Mouse (Mus musculus): ENCODE results near the gene Gm5678. TPM values are rescaled to one million over a fixed set of nuclear protein-coding genes. Genes with fewer than 3 reads are reported as not detected.

Gene Gm5678
- polyA plus RNA-seq, 1 experiment from 2014 or later, result not detected

DNA sequence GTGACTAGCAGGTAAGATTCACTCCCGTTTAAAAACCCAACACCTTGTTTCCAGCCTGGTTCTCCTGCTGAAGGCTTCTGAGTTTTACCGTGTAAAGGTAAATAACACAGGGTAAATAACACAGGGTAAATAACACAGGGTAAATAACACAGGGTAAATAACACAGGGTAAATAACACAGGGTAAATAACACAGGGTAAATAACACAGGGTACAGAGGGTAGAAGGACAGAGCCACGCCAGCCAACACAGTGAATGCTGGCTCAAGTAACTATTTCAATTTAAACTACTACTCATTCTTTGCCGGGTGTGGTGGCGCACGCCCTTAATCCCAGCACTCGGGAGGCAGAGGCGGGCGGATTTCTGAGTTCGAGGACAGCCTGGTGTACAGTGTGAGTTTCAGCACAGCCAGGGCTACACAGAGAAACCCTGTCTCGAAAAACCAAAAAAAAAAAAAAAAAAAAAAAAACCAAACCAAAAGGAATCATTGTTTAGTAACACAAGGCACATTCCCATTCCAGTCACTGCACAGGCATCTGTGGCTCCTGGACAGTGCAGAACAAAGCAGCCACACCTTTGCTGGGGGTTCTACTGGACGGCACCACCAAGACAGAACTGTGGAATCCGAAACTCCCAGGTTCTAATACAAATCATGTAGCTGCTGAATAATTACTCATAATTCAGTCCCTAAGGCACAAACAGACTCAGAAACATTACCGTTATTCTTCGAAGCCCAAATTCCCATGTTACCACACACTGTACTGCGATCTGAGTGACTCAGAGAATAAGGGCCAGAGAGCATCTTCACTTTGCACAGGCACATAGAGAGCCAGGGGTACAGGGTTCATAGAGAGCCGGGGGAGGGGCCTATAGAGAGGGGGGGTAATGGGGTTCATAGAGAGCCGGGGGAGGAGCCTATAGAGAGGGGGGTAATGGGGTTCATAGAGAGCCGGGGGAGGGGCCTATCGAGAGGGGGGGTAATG, 36.2 kb upstream of the Gm5678 start:
- WGBS, result 93% methylated on average over 20 of the region's 20 CpGs
- Histone ChIP-seq H3K9ac (ENCODE audit: low read length) (no peak overlapping the region), H3K4me2 (no peak overlapping the region), H3K4me1 (ENCODE audit: control insufficient read depth, insufficient read depth, low read length) (no peaks in the 10 kb centered on the region), H3K27me3 (ENCODE audit: control insufficient read depth, insufficient read depth, low read length) (no peaks in the 10 kb centered on the region), H3K4me3 (ENCODE audit: low read depth, low read length) (no peak overlapping the region), H3K36me3 (ENCODE audit: control insufficient read depth, insufficient read depth, low read length) (no peaks in the 10 kb centered on the region; the same call in 1 of the 2 replicates), H3K9me3 (ENCODE audit: control insufficient read depth, low read length) (no peaks in the 10 kb centered on the region), H3K27ac (ENCODE audit: low read depth, low read length) (no peak overlapping the region)
- DNase-seq (ENCODE audit: low spot score, missing footprints) (no peak), ATAC-seq (ENCODE audit: low FRiP score) (no peak)

DNA sequence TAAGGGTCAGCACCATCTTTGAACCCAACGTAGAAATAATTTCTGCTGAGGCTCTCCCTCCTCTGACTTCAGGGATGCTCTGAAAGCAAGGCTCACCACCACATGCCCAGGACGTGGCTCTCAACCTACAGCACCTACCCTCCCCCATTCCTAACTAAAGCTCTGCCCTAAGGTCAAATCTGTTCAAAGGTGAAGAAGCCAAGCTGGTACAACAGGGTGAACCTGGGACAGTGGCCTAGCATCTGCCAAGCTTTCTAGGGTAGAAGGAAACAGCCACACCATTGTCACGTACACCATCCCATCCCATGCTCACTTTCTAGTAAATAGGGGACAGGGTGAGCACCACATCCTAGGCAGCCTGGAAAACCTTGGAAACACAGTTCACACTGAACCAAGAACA, 35.2 kb upstream of the Gm5678 start:
- Histone ChIP-seq H3K9ac (ENCODE audit: low read length) (no peak overlapping the region), H3K4me1 (ENCODE audit: control insufficient read depth, insufficient read depth, low read length) (no peaks in the 10 kb centered on the region), H3K27me3 (ENCODE audit: control insufficient read depth, insufficient read depth, low read length) (no peaks in the 10 kb centered on the region), H3K9me3 (ENCODE audit: control insufficient read depth, low read length) (no peaks in the 10 kb centered on the region), H3K4me2 (no peak overlapping the region), H3K4me3 (ENCODE audit: low read depth, low read length) (no peak overlapping the region), H3K27ac (ENCODE audit: low read depth, low read length) (no peak overlapping the region), H3K36me3 (ENCODE audit: control insufficient read depth, insufficient read depth, low read length) (no peaks in the 10 kb centered on the region; the same call in 1 of the 2 replicates)
- DNase-seq (ENCODE audit: low spot score, missing footprints) (no peak), ATAC-seq (ENCODE audit: low FRiP score) (no peak)
- WGBS, result 98% methylated on average over 3 of the region's 3 CpGs

DNA sequence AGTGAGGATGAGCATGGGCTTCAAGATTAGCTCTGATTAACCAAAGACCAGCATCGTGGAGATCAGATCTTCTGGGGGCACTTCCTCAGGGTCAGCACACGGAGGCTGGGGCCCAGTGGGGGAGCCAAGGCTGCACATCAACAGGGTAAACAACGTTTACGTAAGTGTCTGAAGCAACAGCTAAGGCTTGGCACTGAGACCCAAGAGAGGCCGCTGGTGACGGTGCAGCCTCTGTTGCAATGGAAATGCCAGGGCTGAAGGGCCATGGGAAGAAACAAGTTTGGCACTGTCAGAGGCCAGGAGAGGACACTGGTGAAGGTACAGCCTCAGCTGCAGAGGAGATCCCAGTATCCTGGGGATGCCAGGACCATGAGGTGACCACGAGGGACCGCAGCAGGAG, 34.5 kb upstream of the Gm5678 start:
- H3K4me2 ChIP-seq, result no peak overlapping the region
- H3K36me3 ChIP-seq (ENCODE audit: control insufficient read depth, insufficient read depth, low read length), result no peaks in the 10 kb centered on the region; the same call in 1 of the 2 replicates
- WGBS, result 92% methylated on average over 8 of the region's 8 CpGs
- no peak for DNase-seq (ENCODE audit: low spot score, missing footprints)
- H3K4me1 ChIP-seq (ENCODE audit: control insufficient read depth, insufficient read depth, low read length), result no peaks in the 10 kb centered on the region
- no peaks in the 10 kb centered on the region for H3K9me3 ChIP-seq (ENCODE audit: control insufficient read depth, low read length)
- H3K9ac ChIP-seq (ENCODE audit: low read length), result no peak overlapping the region
- H3K27ac ChIP-seq (ENCODE audit: low read depth, low read length), result no peak overlapping the region
- no peak for ATAC-seq (ENCODE audit: low FRiP score)
- no peak overlapping the region for H3K4me3 ChIP-seq (ENCODE audit: low read depth, low read length)
- H3K27me3 ChIP-seq (ENCODE audit: control insufficient read depth, insufficient read depth, low read length), result no peaks in the 10 kb centered on the region

DNA sequence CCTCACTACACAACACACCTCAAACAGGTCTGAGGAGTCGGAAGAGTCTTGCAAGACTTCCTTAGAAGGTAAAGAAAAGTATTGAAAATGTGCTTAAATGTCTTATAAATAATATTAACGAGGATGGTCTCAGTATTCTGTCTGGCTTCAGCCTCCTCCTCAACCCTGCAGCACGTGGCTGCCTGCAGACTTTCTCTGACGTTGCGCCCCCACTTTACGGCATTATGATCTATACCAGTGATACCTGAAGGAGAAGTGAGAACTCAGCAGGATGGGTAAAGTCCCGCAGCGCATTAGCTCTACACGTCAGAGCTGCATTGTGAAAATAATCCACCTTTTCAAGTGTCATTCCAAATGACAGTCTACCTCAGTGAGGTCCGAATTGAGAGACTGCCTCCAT, 33.4 kb upstream of the Gm5678 start:
- no peak for ATAC-seq (ENCODE audit: low FRiP score)
- H3K36me3 ChIP-seq (ENCODE audit: control insufficient read depth, insufficient read depth, low read length), result no peaks in the 10 kb centered on the region; the same call in 1 of the 2 replicates
- H3K4me3 ChIP-seq (ENCODE audit: low read depth, low read length), result no peak overlapping the region
- no peaks in the 10 kb centered on the region for H3K4me1 ChIP-seq (ENCODE audit: control insufficient read depth, insufficient read depth, low read length)
- 91% methylated on average over 10 of the region's 10 CpGs for WGBS
- H3K27ac ChIP-seq (ENCODE audit: low read depth, low read length), result no peak overlapping the region
- no peaks in the 10 kb centered on the region for H3K27me3 ChIP-seq (ENCODE audit: control insufficient read depth, insufficient read depth, low read length)
- H3K4me2 ChIP-seq, result no peak overlapping the region
- DNase-seq (ENCODE audit: low spot score, missing footprints), result peak; percentile 57
- no peak overlapping the region for H3K9ac ChIP-seq (ENCODE audit: low read length)
- H3K9me3 ChIP-seq (ENCODE audit: control insufficient read depth, low read length), result no peaks in the 10 kb centered on the region

DNA sequence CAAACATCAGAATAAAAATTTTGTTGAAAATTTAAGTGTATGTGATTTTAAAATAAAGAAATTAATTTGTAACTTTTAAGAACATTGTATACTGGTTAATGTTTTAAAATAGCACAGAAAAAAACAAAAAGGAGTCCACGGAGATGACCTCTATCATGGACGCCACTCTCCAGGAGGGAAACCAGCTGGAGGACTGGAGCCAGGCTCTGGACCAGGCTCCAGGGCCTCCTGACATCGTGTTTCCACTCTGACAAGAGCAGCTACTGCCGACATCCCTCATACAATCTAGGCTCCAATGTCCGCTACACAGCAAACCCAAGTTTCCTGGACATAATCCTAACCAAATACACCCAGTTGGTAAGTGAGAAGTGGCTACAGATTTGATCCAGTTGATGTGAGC, 32.1 kb upstream of the Gm5678 start:
- no peaks in the 10 kb centered on the region; the same call in 1 of the 2 replicates for H3K36me3 ChIP-seq (ENCODE audit: control insufficient read depth, insufficient read depth, low read length)
- no peak overlapping the region for H3K4me3 ChIP-seq (ENCODE audit: low read depth, low read length)
- no peaks in the 10 kb centered on the region for H3K27me3 ChIP-seq (ENCODE audit: control insufficient read depth, insufficient read depth, low read length)
- H3K9me3 ChIP-seq (ENCODE audit: control insufficient read depth, low read length), result no peaks in the 10 kb centered on the region
- no peaks in the 10 kb centered on the region for H3K4me1 ChIP-seq (ENCODE audit: control insufficient read depth, insufficient read depth, low read length)
- no peak overlapping the region for H3K4me2 ChIP-seq
- H3K27ac ChIP-seq (ENCODE audit: low read depth, low read length), result no peak overlapping the region
- 90% methylated on average over 5 of the region's 5 CpGs for WGBS
- ATAC-seq (ENCODE audit: low FRiP score), result no peak
- H3K9ac ChIP-seq (ENCODE audit: low read length), result no peak overlapping the region
- DNase-seq (ENCODE audit: low spot score, missing footprints), result no peak

DNA sequence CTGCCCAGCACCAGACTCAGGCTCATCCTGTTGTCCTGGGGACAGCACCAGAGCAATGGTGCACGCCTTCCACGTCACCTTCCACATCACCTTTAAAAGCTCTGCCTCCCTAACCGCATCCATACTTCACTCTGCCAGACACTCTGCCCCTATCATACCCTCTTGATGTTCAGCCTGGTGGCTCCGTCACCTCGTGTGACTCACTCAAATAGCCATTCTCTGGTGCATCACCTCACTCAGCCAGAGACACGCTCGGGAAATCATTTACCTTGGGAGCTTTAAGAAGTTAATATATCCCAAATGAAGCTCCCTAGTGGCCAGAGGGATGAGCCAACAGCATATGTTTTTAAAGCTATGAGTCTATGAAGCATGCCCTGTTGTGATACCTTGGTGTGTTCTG, 31.1 kb upstream of the Gm5678 start:
- no peaks in the 10 kb centered on the region for H3K4me1 ChIP-seq (ENCODE audit: control insufficient read depth, insufficient read depth, low read length)
- H3K27ac ChIP-seq (ENCODE audit: low read depth, low read length), result no peak overlapping the region
- ATAC-seq (ENCODE audit: low FRiP score) (no peak), DNase-seq (ENCODE audit: low spot score, missing footprints) (peak; percentile 75)
- no peak overlapping the region for H3K9ac ChIP-seq (ENCODE audit: low read length)
- H3K27me3 ChIP-seq (ENCODE audit: control insufficient read depth, insufficient read depth, low read length), result no peaks in the 10 kb centered on the region
- no peak overlapping the region for H3K4me3 ChIP-seq (ENCODE audit: low read depth, low read length)
- H3K36me3 ChIP-seq (ENCODE audit: control insufficient read depth, insufficient read depth, low read length), result no peaks in the 10 kb centered on the region; the same call in 1 of the 2 replicates
- 87% methylated on average over 7 of the region's 7 CpGs for WGBS
- H3K4me2 ChIP-seq, result no peak overlapping the region
- H3K9me3 ChIP-seq (ENCODE audit: control insufficient read depth, low read length), result no peaks in the 10 kb centered on the region

DNA sequence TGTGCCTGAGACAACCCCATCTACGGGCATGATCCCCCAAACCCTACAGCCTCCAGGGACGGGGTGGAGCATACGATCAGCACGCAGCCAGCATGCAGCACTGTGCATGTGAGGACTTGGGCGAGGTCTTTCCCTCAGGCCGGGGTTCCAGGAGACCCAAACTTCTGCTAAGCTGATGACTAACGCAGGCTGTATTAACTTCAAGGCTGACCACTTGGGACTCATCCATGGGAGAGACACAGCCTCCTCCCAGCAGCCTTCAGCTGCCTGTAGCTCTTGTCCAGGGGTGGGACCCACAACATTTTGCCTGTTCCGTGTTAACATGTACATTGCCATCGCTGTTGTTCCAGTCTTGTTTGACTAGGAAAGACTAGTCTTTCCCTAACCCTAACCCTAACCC, 30.3 kb upstream of the Gm5678 start:
- Histone ChIP-seq H3K27me3 (ENCODE audit: control insufficient read depth, insufficient read depth, low read length) (no peaks in the 10 kb centered on the region), H3K27ac (ENCODE audit: low read depth, low read length) (no peak overlapping the region), H3K36me3 (ENCODE audit: control insufficient read depth, insufficient read depth, low read length) (no peaks in the 10 kb centered on the region; the same call in 1 of the 2 replicates), H3K9ac (ENCODE audit: low read length) (no peak overlapping the region), H3K4me1 (ENCODE audit: control insufficient read depth, insufficient read depth, low read length) (no peaks in the 10 kb centered on the region), H3K9me3 (ENCODE audit: control insufficient read depth, low read length) (no peaks in the 10 kb centered on the region), H3K4me3 (ENCODE audit: low read depth, low read length) (no peak overlapping the region), H3K4me2 (no peak overlapping the region)
- 91% methylated on average over 9 of the region's 9 CpGs for WGBS
- DNase-seq (ENCODE audit: low spot score, missing footprints) (no peak), ATAC-seq (ENCODE audit: low FRiP score) (no peak)

DNA sequence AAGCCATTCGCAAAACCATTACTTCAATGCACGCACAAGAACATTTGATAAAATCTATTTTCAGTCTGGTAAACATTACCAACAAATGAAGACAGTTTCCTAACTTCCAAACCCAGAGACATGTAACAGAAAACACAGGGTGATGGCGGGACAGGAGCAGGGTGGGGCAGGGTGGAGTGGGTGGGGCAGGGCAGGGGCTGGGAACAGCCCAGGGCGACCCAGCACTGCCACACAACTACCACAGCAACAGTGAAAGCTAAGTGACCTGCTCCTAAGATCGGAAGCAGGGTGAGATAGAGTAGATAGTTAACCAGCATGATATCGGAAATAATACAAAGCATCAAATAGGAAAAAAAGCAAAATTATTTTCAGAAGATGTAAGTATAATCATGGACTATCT, 28.4 kb upstream of the Gm5678 start:
- Histone ChIP-seq H3K4me2 (no peak overlapping the region), H3K9me3 (ENCODE audit: control insufficient read depth, low read length) (no peaks in the 10 kb centered on the region), H3K36me3 (ENCODE audit: control insufficient read depth, insufficient read depth, low read length) (no peaks in the 10 kb centered on the region), H3K9ac (ENCODE audit: low read length) (no peak overlapping the region), H3K27ac (ENCODE audit: low read depth, low read length) (no peak overlapping the region), H3K27me3 (ENCODE audit: control insufficient read depth, insufficient read depth, low read length) (no peaks in the 10 kb centered on the region), H3K4me3 (ENCODE audit: low read depth, low read length) (no peak overlapping the region), H3K4me1 (ENCODE audit: control insufficient read depth, insufficient read depth, low read length) (peaks cover 4% of the 10 kb centered on the region; the same call in 1 of the 2 replicates)
- DNase-seq (ENCODE audit: low spot score, missing footprints) (peak; percentile 59), ATAC-seq (ENCODE audit: low FRiP score) (no peak)
- WGBS, result 89% methylated on average over 6 of the region's 6 CpGs

DNA sequence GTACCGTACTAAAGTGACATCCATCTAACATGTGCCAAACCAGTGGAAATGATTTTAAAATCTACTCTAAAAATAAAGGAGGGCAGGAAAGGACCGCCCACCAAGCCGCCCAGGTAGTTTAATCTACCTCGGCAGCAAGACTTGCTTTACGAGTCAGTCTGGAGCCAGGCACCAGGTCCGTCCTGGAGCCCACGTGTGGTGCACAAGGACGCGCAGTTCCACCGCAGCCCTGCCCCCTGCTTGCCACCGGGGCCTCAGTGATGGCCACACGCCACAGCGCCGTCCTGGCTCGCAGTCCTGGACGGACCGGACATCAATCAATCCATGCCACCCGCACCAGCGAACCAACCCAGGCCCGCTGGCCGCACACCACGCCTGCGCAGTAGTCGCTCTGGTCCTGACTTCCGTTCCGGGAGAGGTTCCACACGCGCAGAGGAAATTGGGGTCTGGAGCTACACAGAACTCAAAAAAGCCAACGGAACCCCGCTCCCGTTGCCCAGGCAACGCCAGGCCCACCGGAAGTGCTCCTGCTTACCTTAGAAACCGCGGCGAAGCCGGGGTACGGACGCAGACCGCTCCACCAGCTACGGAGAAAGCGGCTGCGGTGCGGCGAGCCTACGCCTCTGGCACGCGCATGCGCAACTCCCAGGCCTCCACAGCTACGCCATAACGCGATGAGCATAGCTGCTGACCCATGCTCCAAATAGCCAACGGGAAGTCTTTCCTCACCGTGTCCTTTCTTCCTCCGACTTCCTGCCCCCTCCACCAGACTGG, 24.3 kb upstream of the Gm5678 start, which contains the start of gene Setd4:
Gene Setd4 (minus strand): TSS at position 625 of the 774 bp plus-strand sequence.
- no peaks in the 10 kb centered on the region; the same call in 1 of the 2 replicates for H3K27me3 ChIP-seq (ENCODE audit: control insufficient read depth, insufficient read depth, low read length)
- no peaks in the 10 kb centered on the region for H3K9me3 ChIP-seq (ENCODE audit: control insufficient read depth, low read length)
- peak within 1 kb of the TSS; percentile 59 for H3K4me3 ChIP-seq (ENCODE audit: low read depth, low read length)
- DNase-seq (ENCODE audit: low spot score, missing footprints) (peak; percentile 99), ATAC-seq (ENCODE audit: low FRiP score) (peak; percentile 91)
- peak within 1 kb of the TSS; percentile 78 for H3K9ac ChIP-seq (ENCODE audit: low read length)
- no peaks in the 10 kb centered on the region for H3K36me3 ChIP-seq (ENCODE audit: control insufficient read depth, insufficient read depth, low read length)
- H3K4me1 ChIP-seq (ENCODE audit: control insufficient read depth, insufficient read depth, low read length), result peaks cover 9% of the 10 kb centered on the region
- 1% methylated on average over 55 of the region's 55 CpGs for WGBS
- peak within 1 kb of the TSS; percentile 87 for H3K27ac ChIP-seq (ENCODE audit: low read depth, low read length)
- peak within 1 kb of the TSS; percentile 84 for H3K4me2 ChIP-seq

Measured in midbrain, embryonic 11.5 days (tissue).